Mouse (Mus musculus): Measurements from ENCODE around the gene App.

DNA sequence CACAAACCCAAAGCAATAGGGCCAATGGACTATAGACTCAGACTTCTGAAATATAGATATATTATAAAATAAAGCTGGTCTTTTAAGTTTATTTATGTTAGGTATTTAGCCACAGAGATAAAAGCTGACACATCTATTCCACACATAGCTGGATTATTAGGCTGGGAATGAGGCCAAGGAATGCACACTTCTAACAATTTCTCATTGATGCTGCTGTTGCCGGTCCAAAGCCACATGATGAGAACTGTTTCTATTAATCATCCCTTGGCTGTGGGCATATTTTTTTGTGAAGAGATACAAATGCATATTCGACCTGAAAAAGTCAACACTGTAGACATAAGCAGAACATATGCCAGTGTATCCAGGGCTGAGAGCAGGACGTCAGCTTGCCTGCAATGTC is 176.0 kb downstream of the App start:
- no peak for TF ChIP-seq POLR2A (IDR thresholded peaks at IDR 0.05; ENCODE audit: extremely low read depth, insufficient read depth, low read length)
- TF ChIP-seq CTCF (IDR thresholded peaks at IDR 0.05; ENCODE audit: low read depth, low read length): no peak

Data from liver, adult 2 months (tissue).